Mouse (Mus musculus) limb, embryonic 10.5 days (tissue): ENCODE results near the gene D630045J12Rik. TPM values are rescaled to one million over a fixed set of nuclear protein-coding genes. Genes with fewer than 3 reads are reported as not detected.

ENCODE experiments used
- DNase-seq: peaks from one replicate; pipeline ENCODE4 v3.0.0-alpha.2; 2017; ENCODE audit warnings: low spot score
- H3K27ac ChIP-seq: fragments of 300-500 bp; sonication (generic); 2 replicates; pipeline ENCODE4 v1.5.1; 2016; ENCODE audit warnings: mild to moderate bottlenecking
- H3K27me3 ChIP-seq: fragments of 300-500 bp; sonication (generic); 2 replicates; pipeline ENCODE4 v1.6.1; 2016; ENCODE audit warnings: low read depth, mild to moderate bottlenecking; ENCODE audit not compliant: poor library complexity, severe bottlenecking
- H3K36me3 ChIP-seq: fragments of 300-500 bp; sonication (generic); 2 replicates; pipeline ENCODE4 v1.6.1; 2016; ENCODE audit warnings: mild to moderate bottlenecking, moderate library complexity
- H3K4me1 ChIP-seq: fragments of 300-500 bp; sonication (generic); 2 replicates; pipeline ENCODE4 v1.6.1; 2016
- H3K4me3 ChIP-seq: fragments of 300-500 bp; sonication (generic); 2 replicates; pipeline ENCODE4 v1.5.1; 2016; ENCODE audit warnings: mild to moderate bottlenecking, moderate library complexity
- H3K9me3 ChIP-seq: fragments of 300-500 bp; sonication (generic); replicated peaks from 2 replicates; pipeline ENCODE4 v1.6.1; 2016; ENCODE audit warnings: mild to moderate bottlenecking
- WGBS: fragments of 180-500 bp; shearing (Covaris S2); methylation state at CpG from one replicate; pipeline ENCODE4 v1.1.7; 2016; 5-methylcytosine and 5-hydroxymethylcytosine counted together
- polyA plus RNA-seq: library from polyadenylated mRNA; unstranded; fragments of >200 nt; fragmentation: Nextera tagmentation; extraction: Ambion mirVana; gene quantifications from 2 replicates; pipeline ENCODE4 v1.2.1, GENCODE M21; 2016

D630045J12Rik gene
- polyA plus RNA-seq, 1 experiment from 2014 or later = 8.5 TPM

GRCm38 (mm10) chr6:38162825-38163504, 90.8 kb downstream of the D630045J12Rik start:
- H3K27ac ChIP-seq = peak overlapping the region; percentile 50
- H3K27me3 ChIP-seq = no peaks in the 10 kb centered on the region
- WGBS = 62% methylated on average over 14 of the region's 14 CpGs
- no peak overlapping the region for H3K4me3 ChIP-seq
- H3K9me3 ChIP-seq = no peaks in the 10 kb centered on the region
- DNase-seq = no peak
- peaks cover 38% of the 10 kb centered on the region for H3K36me3 ChIP-seq
- peaks cover 56% of the 10 kb centered on the region for H3K4me1 ChIP-seq

- WGBS = 81% methylated on average over 2 of the region's 2 CpGs
- Histone ChIP-seq H3K4me1 (peaks cover 45% of the 10 kb centered on the region), H3K4me3 (no peak overlapping the region), H3K36me3 (peaks cover 39% of the 10 kb centered on the region), H3K9me3 (no peaks in the 10 kb centered on the region), H3K27ac (peak overlapping the region; percentile 74), H3K27me3 (no peaks in the 10 kb centered on the region)
- no peak for DNase-seq
These were observed 93.3 kb downstream of the D630045J12Rik start for GRCm38 (mm10) chr6:38160556-38160955.

- Histone ChIP-seq H3K4me3 (no peak overlapping the region), H3K27me3 (no peaks in the 10 kb centered on the region), H3K27ac (peak overlapping the region; percentile 74), H3K4me1 (peaks cover 43% of the 10 kb centered on the region), H3K9me3 (no peaks in the 10 kb centered on the region), H3K36me3 (peaks cover 44% of the 10 kb centered on the region)
- 22% methylated on average over 3 of the region's 3 CpGs for WGBS
- DNase-seq = peak; percentile 90
These were observed 93.7 kb downstream of the D630045J12Rik start for GRCm38 (mm10) chr6:38160102-38160501.

GRCm38 (mm10) chr6:38159576-38159975, 94.2 kb downstream of the D630045J12Rik start:
- Histone ChIP-seq H3K9me3 (no peaks in the 10 kb centered on the region), H3K4me1 (peaks cover 37% of the 10 kb centered on the region), H3K36me3 (peaks cover 44% of the 10 kb centered on the region), H3K27me3 (no peaks in the 10 kb centered on the region), H3K4me3 (no peak overlapping the region), H3K27ac (no peak overlapping the region)
- DNase-seq = no peak
- WGBS = 91% methylated on average over 4 of the region's 4 CpGs

- peaks cover 24% of the 10 kb centered on the region for H3K4me1 ChIP-seq
- WGBS = 89% methylated on average over 16 of the region's 16 CpGs
- H3K36me3 ChIP-seq = peaks cover 50% of the 10 kb centered on the region
- H3K27ac ChIP-seq = no peak overlapping the region
- no peaks in the 10 kb centered on the region for H3K27me3 ChIP-seq
- H3K4me3 ChIP-seq = no peak overlapping the region
- no peak for DNase-seq
- no peaks in the 10 kb centered on the region for H3K9me3 ChIP-seq
These were observed 95.9 kb downstream of the D630045J12Rik start for GRCm38 (mm10) chr6:38157925-38158324.

- Histone ChIP-seq H3K4me1 (peaks cover 16% of the 10 kb centered on the region), H3K27ac (no peak overlapping the region), H3K9me3 (no peaks in the 10 kb centered on the region), H3K27me3 (no peaks in the 10 kb centered on the region), H3K36me3 (peaks cover 56% of the 10 kb centered on the region), H3K4me3 (no peak overlapping the region)
- WGBS = 93% methylated on average over 5 of the region's 5 CpGs
- DNase-seq = no peak
These were observed 97.6 kb downstream of the D630045J12Rik start for GRCm38 (mm10) chr6:38156204-38156603.

GRCm38 (mm10) chr6:38152305-38152704, 101.5 kb downstream of the D630045J12Rik start:
- no peak overlapping the region for H3K27ac ChIP-seq
- no peaks in the 10 kb centered on the region for H3K9me3 ChIP-seq
- H3K27me3 ChIP-seq = no peaks in the 10 kb centered on the region
- no peak overlapping the region for H3K4me3 ChIP-seq
- 88% methylated on average over 11 of the region's 11 CpGs for WGBS
- no peak for DNase-seq
- H3K4me1 ChIP-seq = peaks cover 23% of the 10 kb centered on the region
- H3K36me3 ChIP-seq = peaks cover 71% of the 10 kb centered on the region

- Histone ChIP-seq H3K27me3 (no peaks in the 10 kb centered on the region), H3K9me3 (no peaks in the 10 kb centered on the region), H3K27ac (no peak overlapping the region), H3K4me1 (peaks cover 17% of the 10 kb centered on the region), H3K36me3 (peaks cover 74% of the 10 kb centered on the region), H3K4me3 (no peak overlapping the region)
- 91% methylated on average over 19 of the region's 19 CpGs for WGBS
- DNase-seq = no peak
These were observed 104.3 kb downstream of the D630045J12Rik start for GRCm38 (mm10) chr6:38149483-38149882.

- Histone ChIP-seq H3K27ac (no peak overlapping the region), H3K36me3 (peaks cover 74% of the 10 kb centered on the region), H3K9me3 (no peaks in the 10 kb centered on the region), H3K4me1 (peaks cover 17% of the 10 kb centered on the region), H3K4me3 (no peak overlapping the region), H3K27me3 (no peaks in the 10 kb centered on the region)
- WGBS = 91% methylated on average over 10 of the region's 10 CpGs
- DNase-seq = no peak
These were observed 105.2 kb downstream of the D630045J12Rik start for GRCm38 (mm10) chr6:38148626-38149025.

GRCm38 (mm10) chr6:38147301-38147700, 106.5 kb downstream of the D630045J12Rik start:
- peaks cover 17% of the 10 kb centered on the region for H3K4me1 ChIP-seq
- H3K9me3 ChIP-seq = no peaks in the 10 kb centered on the region
- WGBS = 90% methylated on average over 5 of the region's 5 CpGs
- H3K4me3 ChIP-seq = no peak overlapping the region
- H3K36me3 ChIP-seq = peaks cover 72% of the 10 kb centered on the region
- no peak overlapping the region for H3K27ac ChIP-seq
- no peaks in the 10 kb centered on the region for H3K27me3 ChIP-seq
- no peak for DNase-seq

- no peak overlapping the region for H3K27ac ChIP-seq
- no peak for DNase-seq
These were observed 108.2 kb downstream of the D630045J12Rik start for GRCm38 (mm10) chr6:38145463-38146065.

GRCm38 (mm10) chr6:38144161-38144998, 109.4 kb downstream of the D630045J12Rik start:
- peaks cover 85% of the 10 kb centered on the region for H3K36me3 ChIP-seq
- H3K27ac ChIP-seq = no peak overlapping the region
- no peaks in the 10 kb centered on the region for H3K27me3 ChIP-seq
- peaks cover 1% of the 10 kb centered on the region; the same call in 1 of the 2 replicates for H3K4me1 ChIP-seq
- 86% methylated on average over 9 of the region's 9 CpGs for whole genome bisulfite sequencing
- H3K9me3 ChIP-seq = no peaks in the 10 kb centered on the region
- H3K4me3 ChIP-seq = no peak overlapping the region
- no peak for DNase-seq

More at GRCm38 (mm10) chr6:38145463-38146065, 108.2 kb downstream of the D630045J12Rik start:
- H3K9me3 ChIP-seq = no peaks in the 10 kb centered on the region
- H3K36me3 ChIP-seq = peaks cover 83% of the 10 kb centered on the region
- WGBS = 81% methylated on average over 8 of the region's 8 CpGs
- no peaks in the 10 kb centered on the region for H3K27me3 ChIP-seq
- no peak overlapping the region for H3K4me3 ChIP-seq
- H3K4me1 ChIP-seq = peaks cover 12% of the 10 kb centered on the region

- peaks cover 77% of the 10 kb centered on the region for H3K36me3 ChIP-seq
- 94% methylated on average over 9 of the region's 9 CpGs for WGBS
- no peak for DNase-seq
- no peaks in the 10 kb centered on the region for H3K4me1 ChIP-seq
- H3K9me3 ChIP-seq = no peaks in the 10 kb centered on the region
- H3K4me3 ChIP-seq = no peak overlapping the region
- H3K27ac ChIP-seq = no peak overlapping the region
- no peaks in the 10 kb centered on the region for H3K27me3 ChIP-seq
These were observed 113.4 kb downstream of the D630045J12Rik start for GRCm38 (mm10) chr6:38140402-38140801.
